Mouse (Mus musculus) midbrain, embryonic 13.5 days (tissue): ENCODE results near the gene Fmo3. TPM values are rescaled to one million over a fixed set of nuclear protein-coding genes. Genes with fewer than 3 reads are reported as not detected.

ENCODE experiments used
- ATAC-seq: fragments of 200-750 bp; cut with Nextera tagmentation; 2 replicates; pipeline ENCODE4 v1.8.0; 2017; ENCODE audit warnings: mild to moderate bottlenecking, moderate TSS enrichment, moderate library complexity
- H3K27ac ChIP-seq: fragments of 300-500 bp; sonication (generic); 2 replicates; pipeline ENCODE4 v1.5.1; 2015; ENCODE audit warnings: inconsistent platforms, mild to moderate bottlenecking, moderate library complexity
- H3K27me3 ChIP-seq: fragments of 300-500 bp; sonication (generic); 2 replicates; pipeline ENCODE4 v1.6.1; 2015; ENCODE audit warnings: mild to moderate bottlenecking, inconsistent platforms
- H3K36me3 ChIP-seq: fragments of 300-500 bp; sonication (generic); 2 replicates; pipeline ENCODE4 v1.6.1; 2015; ENCODE audit warnings: mild to moderate bottlenecking, inconsistent platforms
- H3K4me1 ChIP-seq: fragments of 300-500 bp; sonication (generic); replicated peaks from 2 replicates; pipeline ENCODE4 v1.6.1; 2015; ENCODE audit warnings: inconsistent platforms
- H3K4me2 ChIP-seq: fragments of 300-500 bp; sonication (generic); replicated peaks from 2 replicates; pipeline ENCODE4 v1.6.1; 2015; ENCODE audit warnings: moderate library complexity, mild to moderate bottlenecking, inconsistent platforms
- H3K4me3 ChIP-seq: fragments of 300-500 bp; sonication (generic); replicated peaks from 2 replicates; pipeline ENCODE4 v1.5.1; 2015; ENCODE audit warnings: mild to moderate bottlenecking, inconsistent platforms
- H3K9ac ChIP-seq: fragments of 300-500 bp; sonication (generic); replicated peaks from 2 replicates; pipeline ENCODE4 v1.6.1; 2015; ENCODE audit warnings: mild to moderate bottlenecking, inconsistent platforms
- H3K9me3 ChIP-seq: fragments of 300-500 bp; sonication (generic); 2 replicates; pipeline ENCODE4 v1.6.1; 2016; ENCODE audit warnings: mild to moderate bottlenecking, inconsistent platforms
- WGBS: fragments of 180-500 bp; shearing (Covaris S2); methylation state at CpG from one replicate; pipeline ENCODE4 v1.1.7; 2015; 5-methylcytosine and 5-hydroxymethylcytosine counted together
- polyA plus RNA-seq: library from polyadenylated mRNA; unstranded; fragments of >200 nt; fragmentation: Nextera tagmentation; extraction: Ambion mirVana; gene quantifications from 2 replicates; pipeline ENCODE4 v1.2.1, GENCODE M21; 2015

Gene Fmo3
- polyA plus RNA-seq, 1 experiment from 2014 or later, result not detected

DNA sequence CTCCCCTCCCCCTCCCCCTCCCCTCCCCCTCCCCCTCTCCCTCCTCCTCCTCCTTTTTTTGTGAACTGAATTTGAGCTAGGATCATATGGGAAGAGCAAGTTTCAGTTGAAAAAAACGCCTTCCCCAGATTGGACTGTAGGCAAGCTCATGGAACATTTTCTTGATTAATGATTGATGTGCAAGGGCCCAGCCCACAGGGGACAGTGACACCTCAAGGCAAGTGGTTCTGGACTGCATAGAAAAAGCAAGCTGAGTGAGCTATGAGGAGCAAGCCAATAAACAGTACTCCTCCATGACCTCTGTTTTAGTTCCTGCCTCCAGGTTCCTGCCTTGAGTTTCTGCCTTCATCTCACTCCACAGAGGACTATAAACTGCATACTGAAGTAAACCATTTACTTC lies 59.2 kb downstream of the Fmo3 start:
- 91% methylated on average over 1 of the region's 1 CpGs for WGBS
- Histone ChIP-seq H3K4me3 (no peak overlapping the region), H3K9me3 (no peaks in the 10 kb centered on the region), H3K9ac (no peak overlapping the region), H3K4me2 (no peak overlapping the region), H3K4me1 (no peaks in the 10 kb centered on the region), H3K27me3 (no peaks in the 10 kb centered on the region), H3K36me3 (no peaks in the 10 kb centered on the region), H3K27ac (no peak overlapping the region)
- no peak for ATAC-seq

DNA sequence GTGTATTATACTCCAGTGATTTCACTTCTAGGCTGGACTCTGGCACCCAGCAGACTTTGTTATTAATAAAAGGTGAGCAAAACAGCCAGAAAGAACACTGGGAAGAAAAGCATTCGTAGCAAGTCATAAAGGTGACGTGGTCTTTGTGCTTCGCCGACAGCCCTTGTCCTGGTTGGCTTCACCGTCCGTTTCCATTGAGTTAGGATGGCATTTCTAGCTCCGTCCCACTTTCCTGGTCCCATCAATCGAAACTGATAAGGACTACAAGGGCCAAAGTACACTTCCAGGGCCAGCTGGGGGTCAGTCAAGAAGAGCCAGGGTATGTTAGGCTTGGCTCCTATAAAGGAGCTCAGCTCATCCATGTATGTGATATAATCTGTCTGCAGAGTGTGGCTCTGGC lies 67.7 kb downstream of the Fmo3 start:
- H3K4me1 ChIP-seq, result no peaks in the 10 kb centered on the region
- no peak overlapping the region for H3K4me2 ChIP-seq
- H3K36me3 ChIP-seq, result no peaks in the 10 kb centered on the region
- WGBS, result 83% methylated on average over 8 of the region's 8 CpGs
- no peak for ATAC-seq
- H3K27me3 ChIP-seq, result no peaks in the 10 kb centered on the region
- H3K9ac ChIP-seq, result no peak overlapping the region
- no peak overlapping the region for H3K27ac ChIP-seq
- no peak overlapping the region for H3K4me3 ChIP-seq
- no peaks in the 10 kb centered on the region for H3K9me3 ChIP-seq

DNA sequence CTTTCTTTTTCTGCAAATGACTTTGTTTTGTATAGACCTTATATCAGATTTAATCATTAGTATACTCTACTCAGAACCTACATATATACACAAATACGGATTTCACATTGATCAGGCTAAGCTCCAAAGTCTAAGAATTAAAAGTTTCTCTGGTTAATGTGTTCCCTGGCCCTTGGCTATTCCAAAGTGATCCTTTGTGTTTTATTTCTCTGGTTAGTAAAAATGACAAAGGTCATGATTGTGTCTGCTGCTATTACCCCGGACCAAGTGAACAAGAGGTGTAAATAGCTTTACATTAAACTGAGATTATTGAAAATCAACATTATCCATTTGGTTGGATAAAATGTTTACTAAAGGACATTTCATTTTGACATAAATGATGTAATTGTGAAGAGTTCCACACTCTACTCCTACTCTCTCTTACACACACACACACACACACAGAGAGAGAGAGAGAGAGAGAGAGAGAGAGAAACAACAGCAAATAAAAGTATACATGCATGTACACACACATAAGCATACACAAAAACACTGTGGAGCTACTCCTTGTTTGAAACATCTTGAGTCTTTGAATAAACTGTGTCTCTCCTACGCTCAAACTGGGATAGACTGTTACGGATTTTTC lies 69.3 kb downstream of the Fmo3 start:
- Histone ChIP-seq H3K27me3 (no peaks in the 10 kb centered on the region), H3K36me3 (no peaks in the 10 kb centered on the region), H3K27ac (no peak overlapping the region), H3K4me2 (no peak overlapping the region), H3K4me3 (no peak overlapping the region), H3K4me1 (no peaks in the 10 kb centered on the region), H3K9ac (no peak overlapping the region), H3K9me3 (no peaks in the 10 kb centered on the region)
- no peak for ATAC-seq
- WGBS, result 91% methylated on average over 4 of the region's 4 CpGs

- Histone ChIP-seq H3K4me1 (no peaks in the 10 kb centered on the region), H3K27ac (no peak overlapping the region), H3K4me2 (no peak overlapping the region), H3K36me3 (no peaks in the 10 kb centered on the region), H3K9me3 (no peaks in the 10 kb centered on the region), H3K9ac (no peak overlapping the region), H3K27me3 (no peaks in the 10 kb centered on the region), H3K4me3 (no peak overlapping the region)
- ATAC-seq, result no peak
These were observed 72.2 kb downstream of the Fmo3 start for GRCm38 (mm10) chr1:162912085-162912484.

Other genes starting within 250 kb of the Fmo3 start
- gene Prrc2c, start 244.0 kb downstream of the Fmo3 start, polyA plus RNA-seq, result 171 and 187 TPM in 2 replicates
- 0.40 and 1.1 TPM in 2 replicates for gene Fmo4, start 170.6 kb downstream of the Fmo3 start, polyA plus RNA-seq
- gene Fmo1, start 117.9 kb downstream of the Fmo3 start, polyA plus RNA-seq, result 14.9 and 15.2 TPM in 2 replicates
- gene Fmo2, start 85.8 kb downstream of the Fmo3 start, polyA plus RNA-seq, result 0.13 TPM in 1 of 2 replicates, not detected in the other
- not detected in 2 replicates for gene Fmo6, start 47.0 kb downstream of the Fmo3 start, polyA plus RNA-seq
- gene Mroh9, start 101.1 kb upstream of the Fmo3 start, polyA plus RNA-seq, result not detected in 2 replicates